Mouse (Mus musculus) T-helper 2 cell (primary cell): ENCODE measurements around the gene Napsa.

Experiments used
- in situ Hi-C: fragments of 300-600 bp; cut with MboI, MseI; formaldehyde crosslinking; loops from one replicate; pipeline ENCODE4 v1.15.1; 2025; ENCODE audit warnings: high pct_unique_total_duplicates

Napsa gene

DNA sequence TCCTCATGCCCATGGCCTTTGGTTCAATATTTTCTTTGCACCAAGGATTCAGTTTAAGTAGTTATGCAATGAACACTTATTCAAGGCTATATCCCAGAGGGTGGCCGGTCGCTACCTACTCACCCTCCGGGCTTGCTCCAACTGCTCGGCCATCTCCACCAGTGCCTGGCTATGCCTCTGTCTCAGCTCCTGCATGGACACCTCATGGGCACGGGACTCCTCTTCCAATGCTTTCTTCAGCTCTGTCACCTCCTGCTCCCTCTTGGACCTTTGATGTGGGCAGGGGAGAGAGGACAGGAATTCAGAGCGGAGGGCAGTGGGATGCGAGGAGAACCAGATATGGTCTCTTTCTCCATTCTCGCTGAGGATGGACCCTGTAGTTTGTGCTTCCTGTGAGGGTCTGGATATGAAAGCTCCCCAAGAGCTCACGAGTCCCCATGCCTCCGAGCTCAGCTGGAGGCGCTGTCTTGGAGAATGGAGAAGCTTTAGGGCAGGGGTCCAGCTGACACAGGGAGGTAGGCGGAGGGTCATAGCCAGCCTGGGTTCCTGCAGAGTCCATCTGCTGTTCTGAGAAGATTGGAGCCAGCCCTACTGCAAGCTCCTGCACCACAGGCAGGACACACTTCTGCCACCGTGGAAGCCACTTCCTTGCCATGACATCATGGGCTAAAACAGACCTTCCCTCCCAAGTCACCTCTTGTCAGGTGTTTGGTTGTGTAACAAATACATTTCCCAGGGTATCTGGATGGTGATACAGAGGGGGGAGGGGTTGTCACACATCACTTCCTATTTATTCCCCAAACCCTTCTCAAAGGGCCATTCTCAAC lies 53.3 kb downstream of the Napsa start:
- in situ Hi-C loops: no loop called here

DNA sequence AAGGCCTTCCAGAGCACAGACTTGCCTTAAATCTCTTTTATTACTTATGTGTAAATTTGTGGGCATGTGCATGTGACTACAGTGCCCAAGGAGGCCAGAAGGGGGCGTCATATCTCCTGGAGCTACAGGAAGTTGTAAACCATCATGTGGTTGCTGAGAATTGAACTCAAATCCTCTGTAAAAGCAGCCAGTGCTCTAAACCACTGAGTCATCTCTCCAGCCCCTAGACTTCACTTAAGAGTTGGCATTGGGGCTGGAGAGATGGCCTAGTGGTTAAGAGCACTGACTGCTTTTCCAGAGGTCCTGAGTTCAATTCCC lies 53.8 kb downstream of the Napsa start:
- in situ Hi-C loops: no loop called here

DNA sequence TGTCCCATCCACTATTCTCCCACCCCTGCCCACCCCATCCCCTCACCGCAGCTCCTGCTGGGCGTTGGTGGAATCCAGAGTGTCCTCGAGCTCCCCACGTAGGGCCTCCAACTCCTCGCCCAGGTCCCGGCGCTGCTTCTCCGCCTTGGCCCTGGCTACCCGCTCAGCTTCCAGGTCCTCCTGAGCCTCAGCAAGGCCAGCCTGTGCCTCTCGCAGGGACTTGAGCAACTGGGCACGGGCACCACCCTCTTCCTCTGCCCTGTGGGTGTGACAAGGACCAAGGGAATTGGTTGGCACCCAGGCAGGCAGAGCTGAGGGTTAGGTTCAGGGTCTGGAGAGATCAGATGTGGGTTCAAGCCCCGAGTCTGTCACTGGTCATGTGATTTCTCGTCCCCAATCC lies 54.8 kb downstream of the Napsa start:
- in situ Hi-C loops: no loop called here

DNA sequence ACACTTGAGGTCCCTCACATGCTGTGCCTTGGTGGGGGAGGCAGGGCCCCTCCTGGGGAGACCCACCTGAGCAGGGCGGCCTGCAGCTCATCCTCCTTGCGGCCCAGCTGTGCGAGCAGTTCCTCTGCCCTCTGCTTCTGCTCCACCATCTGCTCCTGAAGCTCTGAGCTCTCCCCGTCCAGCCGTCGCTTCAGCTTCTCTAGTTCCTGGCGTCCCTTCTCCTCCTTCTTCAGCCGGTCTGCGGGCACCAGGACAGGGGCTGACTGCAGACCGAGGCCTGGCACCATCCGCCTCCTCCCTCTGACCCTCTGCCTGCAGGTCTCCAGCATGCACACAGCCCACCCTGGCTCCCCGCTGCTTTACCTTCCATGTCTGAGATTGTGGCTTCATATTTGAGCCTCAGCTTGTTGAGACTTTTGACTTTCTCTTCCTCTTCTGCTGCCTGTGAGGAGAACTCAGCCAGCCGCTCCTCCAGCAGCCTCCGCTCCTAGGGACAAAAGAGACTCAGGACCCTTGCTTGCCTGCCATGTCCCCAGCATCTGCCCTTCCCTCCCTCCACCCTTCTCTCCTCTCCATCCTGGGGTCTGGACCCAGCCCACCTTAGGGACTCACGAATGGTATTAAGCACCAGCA lies 56.3 kb downstream of the Napsa start:
- in situ Hi-C loops: no loop called here

DNA sequence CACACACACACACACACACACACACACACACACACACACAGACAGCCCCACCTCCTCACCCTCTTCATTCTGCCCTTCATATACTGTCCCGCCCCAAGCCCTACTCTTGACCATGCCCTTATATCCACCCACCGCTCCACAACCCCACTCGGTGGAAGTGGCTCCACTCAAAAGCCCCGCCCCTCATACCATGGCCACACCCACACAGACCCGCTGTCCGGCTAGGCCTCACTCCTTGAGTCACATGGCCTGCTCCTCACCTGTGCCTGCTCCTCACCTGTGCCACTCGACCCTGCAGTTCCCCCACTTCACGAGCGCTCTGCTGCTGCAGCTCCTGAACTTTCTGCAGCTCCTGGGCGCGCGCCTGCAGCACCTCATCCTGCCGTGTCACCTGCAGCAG lies 58.3 kb downstream of the Napsa start:
- in situ Hi-C loops: no loop called here

DNA sequence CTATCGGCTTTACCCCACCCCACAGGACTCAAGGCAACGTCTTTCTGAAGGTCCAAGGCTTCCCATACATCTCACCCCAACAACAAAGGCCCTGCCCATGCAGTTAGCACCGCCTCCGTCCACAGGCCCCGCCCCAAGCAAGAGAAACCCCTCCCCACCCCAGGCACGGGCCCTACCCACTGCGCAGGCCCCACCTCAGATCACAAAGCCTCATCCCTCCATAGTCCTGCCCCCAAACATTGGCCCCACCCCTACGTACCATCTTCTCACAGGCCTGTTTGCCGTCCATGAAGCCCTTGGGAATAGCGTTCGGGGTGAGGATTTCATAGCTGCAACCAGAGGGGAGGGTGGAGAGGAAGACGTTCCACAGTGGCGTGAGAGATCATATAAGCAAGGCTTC lies 60.5 kb downstream of the Napsa start:
- in situ Hi-C loops: no loop called here

DNA sequence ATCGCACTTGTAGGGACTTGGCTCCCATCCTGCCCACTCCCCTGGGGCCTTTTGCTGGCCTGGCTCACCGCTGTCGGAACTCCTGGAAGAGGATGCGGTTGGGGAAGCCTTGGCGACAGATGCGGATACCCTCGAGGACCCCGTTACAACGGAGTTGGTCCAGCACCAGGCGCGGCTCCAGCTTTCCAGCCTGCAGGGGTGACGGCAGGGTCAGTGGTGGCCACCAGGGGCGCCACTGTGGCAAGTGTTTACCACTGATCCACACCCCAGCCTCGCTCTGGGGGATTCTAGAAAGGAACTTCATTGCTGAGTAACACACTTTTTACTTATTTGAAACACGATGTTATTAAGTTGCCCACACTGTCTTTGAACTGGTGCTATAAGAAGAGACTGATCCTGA lies 61.2 kb downstream of the Napsa start:
- in situ Hi-C loops: no loop called here
